Mouse (Mus musculus) large intestine, adult 2 months (tissue): ENCODE results near the gene Tmppe. TPM values are rescaled to one million over a fixed set of nuclear protein-coding genes. Genes with fewer than 3 reads are reported as not detected.

Experiments used
- DNase-seq: peaks from one replicate; pipeline ENCODE4 v3.0.0-alpha.2; 2012; ENCODE audit warnings: low read depth, low spot score
- WGBS: fragments of 180-500 bp; shearing (Covaris S2); methylation state at CpG from one replicate; pipeline ENCODE4 v1.1.7; 2018; 5-methylcytosine and 5-hydroxymethylcytosine counted together
- polyA plus RNA-seq: library from polyadenylated mRNA; depleted of rRNA; stranded (reverse); fragments of >200 nt; gene quantifications from 2 replicates; pipeline ENCODE4 v1.2.3, GENCODE M21; 2012; rRNA removed

Gene Tmppe
- polyA plus RNA-seq, 1 experiment: 3.9 TPM

GRCm38 (mm10) chr9:114428103-114428834 is 27.4 kb downstream of the Tmppe start:
- no peak for DNase-seq
- 83% methylated on average over 12 of the region's 12 CpGs for WGBS

GRCm38 (mm10) chr9:114435668-114436067 is 34.8 kb downstream of the Tmppe start:
- DNase-seq: no peak
- WGBS: 85% methylated on average over 2 of the region's 2 CpGs

GRCm38 (mm10) chr9:114440548-114440947 is 39.6 kb downstream of the Tmppe start:
- 91% methylated on average over 10 of the region's 10 CpGs for WGBS
- no peak for DNase-seq

- no peak for DNase-seq
These were observed 41.3 kb downstream of the Tmppe start for GRCm38 (mm10) chr9:114442225-114442624.

GRCm38 (mm10) chr9:114442893-114443292 is 42.0 kb downstream of the Tmppe start:
- WGBS: 87% methylated on average over 9 of the region's 9 CpGs
- no peak for DNase-seq

More at GRCm38 (mm10) chr9:114442225-114442624, 41.3 kb downstream of the Tmppe start:
- 89% methylated on average over 9 of the region's 9 CpGs for WGBS

- WGBS: 94% methylated on average over 8 of the region's 8 CpGs
- no peak for DNase-seq
These were observed 42.4 kb downstream of the Tmppe start for GRCm38 (mm10) chr9:114443351-114443750.

- WGBS: 90% methylated on average over 8 of the region's 8 CpGs
- no peak for DNase-seq
These were observed 46.0 kb downstream of the Tmppe start for GRCm38 (mm10) chr9:114446887-114447286.

- DNase-seq: no peak
- 84% methylated on average over 5 of the region's 5 CpGs for WGBS
These were observed 47.8 kb downstream of the Tmppe start for GRCm38 (mm10) chr9:114448700-114449099.

- 92% methylated on average over 13 of the region's 13 CpGs for WGBS
- DNase-seq: no peak
These were observed 48.3 kb downstream of the Tmppe start for GRCm38 (mm10) chr9:114449120-114449754.

- DNase-seq: no peak
- WGBS: 90% methylated on average over 7 of the region's 7 CpGs
These were observed 50.7 kb downstream of the Tmppe start for GRCm38 (mm10) chr9:114451615-114452014.

- WGBS: 95% methylated on average over 6 of the region's 6 CpGs
- DNase-seq: no peak
These were observed 51.5 kb downstream of the Tmppe start for GRCm38 (mm10) chr9:114452418-114452817.

- no peak for DNase-seq
- 77% methylated on average over 2 of the region's 2 CpGs for WGBS
These were observed 54.5 kb downstream of the Tmppe start for GRCm38 (mm10) chr9:114455420-114455819.

Other genes with a start within 250 kb of the Tmppe start
- gene Bcl2a1c, start 71.0 kb upstream of the Tmppe start, polyA plus RNA-seq: not detected in 2 replicates
- 26.7 and 30.3 TPM in 2 replicates for gene Crtap, start 10.4 kb upstream of the Tmppe start, polyA plus RNA-seq
- 39.6 and 44.2 TPM in 2 replicates for gene Glb1, start within 50 bp of the Tmppe start, polyA plus RNA-seq
- 2.2 and 3.4 TPM in 2 replicates for gene Ccr4, start 103.8 kb downstream of the Tmppe start, polyA plus RNA-seq
- gene C130032M10Rik, start 114.6 kb downstream of the Tmppe start, polyA plus RNA-seq: not detected in 2 replicates
- 0.01 TPM in 1 of 2 replicates, not detected in the other for gene Trim71, start 163.3 kb downstream of the Tmppe start, polyA plus RNA-seq
- gene Cnot10, start 239.1 kb downstream of the Tmppe start, polyA plus RNA-seq: 20.5 and 25.3 TPM in 2 replicates